Mouse (Mus musculus): ENCODE measurements around the gene Sipa1l3.

The Sipa1l3 gene

GRCm38 (mm10) chr7:29416906-29417305 lies 101.5 kb downstream of the Sipa1l3 start:
- no peak for DNase-seq (ENCODE audit: low read depth, low spot score)

- no peak for DNase-seq (ENCODE audit: low read depth, low spot score)
These were observed 106.4 kb downstream of the Sipa1l3 start for GRCm38 (mm10) chr7:29411838-29412580.

GRCm38 (mm10) chr7:29411216-29411816 lies 107.1 kb downstream of the Sipa1l3 start:
- no peak for DNase-seq (ENCODE audit: low read depth, low spot score)

- DNase-seq (ENCODE audit: low read depth, low spot score) = no peak
These were observed 108.0 kb downstream of the Sipa1l3 start for GRCm38 (mm10) chr7:29410402-29410801.

- DNase-seq (ENCODE audit: low read depth, low spot score) = no peak
These were observed 111.6 kb downstream of the Sipa1l3 start for GRCm38 (mm10) chr7:29406855-29407254.

GRCm38 (mm10) chr7:29404126-29404525 lies 114.3 kb downstream of the Sipa1l3 start:
- no peak for DNase-seq (ENCODE audit: low read depth, low spot score)

GRCm38 (mm10) chr7:29402015-29402414 lies 116.4 kb downstream of the Sipa1l3 start:
- no peak for DNase-seq (ENCODE audit: low read depth, low spot score)

GRCm38 (mm10) chr7:29400451-29400850 lies 118.0 kb downstream of the Sipa1l3 start:
- no peak for DNase-seq (ENCODE audit: low read depth, low spot score)

GRCm38 (mm10) chr7:29399056-29399455 lies 119.4 kb downstream of the Sipa1l3 start:
- DNase-seq (ENCODE audit: low read depth, low spot score) = no peak

- no peak for DNase-seq (ENCODE audit: low read depth, low spot score)
These were observed 121.0 kb downstream of the Sipa1l3 start for GRCm38 (mm10) chr7:29397486-29397885.

- DNase-seq (ENCODE audit: low read depth, low spot score) = no peak
These were observed 121.5 kb downstream of the Sipa1l3 start for GRCm38 (mm10) chr7:29396943-29397340.

- no peak for DNase-seq (ENCODE audit: low read depth, low spot score)
These were observed 122.1 kb downstream of the Sipa1l3 start for GRCm38 (mm10) chr7:29396216-29396942.

GRCm38 (mm10) chr7:29395179-29395578 lies 123.3 kb downstream of the Sipa1l3 start:
- no peak for DNase-seq (ENCODE audit: low read depth, low spot score)

- no peak for DNase-seq (ENCODE audit: low read depth, low spot score)
These were observed 125.1 kb downstream of the Sipa1l3 start for GRCm38 (mm10) chr7:29393292-29393691.

- no peak for DNase-seq (ENCODE audit: low read depth, low spot score)
These were observed 125.6 kb downstream of the Sipa1l3 start for GRCm38 (mm10) chr7:29392805-29393204.

- no peak for DNase-seq (ENCODE audit: low read depth, low spot score)
These were observed 126.5 kb downstream of the Sipa1l3 start for GRCm38 (mm10) chr7:29391761-29392512.

GRCm38 (mm10) chr7:29391112-29391760 lies 127.2 kb downstream of the Sipa1l3 start:
- no peak for DNase-seq (ENCODE audit: low read depth, low spot score)

- no peak for DNase-seq (ENCODE audit: low read depth, low spot score)
These were observed 128.2 kb downstream of the Sipa1l3 start for GRCm38 (mm10) chr7:29390234-29390633.

GRCm38 (mm10) chr7:29387524-29388068 lies 130.8 kb downstream of the Sipa1l3 start:
- no peak for DNase-seq (ENCODE audit: low read depth, low spot score)

- no peak for DNase-seq (ENCODE audit: low read depth, low spot score)
These were observed 132.1 kb downstream of the Sipa1l3 start for GRCm38 (mm10) chr7:29386349-29386748.

- no peak for DNase-seq (ENCODE audit: low read depth, low spot score)
These were observed 132.7 kb downstream of the Sipa1l3 start for GRCm38 (mm10) chr7:29385791-29386190.
